Mouse (Mus musculus): ENCODE data around the gene Duoxa2. TPM values are rescaled to one million over a fixed set of nuclear protein-coding genes. Genes with fewer than 3 reads are reported as not detected.
"Not testable (repeated sequence)": the region's sequence is repeated elsewhere in the genome, so short reads cannot be mapped to it uniquely, and the experiment has no call there.

The Duoxa2 gene
- polyA plus RNA-seq, 1 experiment: 324 TPM

- H3K27ac ChIP-seq (ENCODE audit: insufficient read depth, low read depth, low read length): no peak overlapping the region
- no peak overlapping the region for H3K4me3 ChIP-seq (ENCODE audit: low read depth, low read length)
- H3K27me3 ChIP-seq (ENCODE audit: control insufficient read depth, insufficient read depth, low read length): no peaks in the 10 kb centered on the region
- no peaks in the 10 kb centered on the region for H3K36me3 ChIP-seq (ENCODE audit: control insufficient read depth, insufficient read depth, low read length)
- no peaks in the 10 kb centered on the region; the same call in 1 of the 2 replicates for H3K4me1 ChIP-seq (ENCODE audit: control insufficient read depth, insufficient read depth, insufficient read length, low read length)
- 73% methylated on average over 3 of the region's 3 CpGs for WGBS
- TF ChIP-seq CTCF (IDR thresholded peaks at IDR 0.05; ENCODE audit: extremely low read depth, insufficient read length, insufficient replicate concordance, low read depth, low read length) (no peak), POLR2A (IDR thresholded peaks at IDR 0.05; ENCODE audit: low read depth, low read length) (no peak)
Measured at GRCm38 (mm10) chr2:122324586-122324985, 25.9 kb downstream of the Duoxa2 start.

GRCm38 (mm10) chr2:122325361-122325760, 26.7 kb downstream of the Duoxa2 start:
- no peaks in the 10 kb centered on the region for H3K27me3 ChIP-seq (ENCODE audit: control insufficient read depth, insufficient read depth, low read length)
- 78% methylated on average over 2 of the region's 2 CpGs for WGBS
- TF ChIP-seq POLR2A (IDR thresholded peaks at IDR 0.05; ENCODE audit: low read depth, low read length) (no peak), CTCF (IDR thresholded peaks at IDR 0.05; ENCODE audit: extremely low read depth, insufficient read length, insufficient replicate concordance, low read depth, low read length) (no peak)
- no peaks in the 10 kb centered on the region for H3K36me3 ChIP-seq (ENCODE audit: control insufficient read depth, insufficient read depth, low read length)
- H3K4me1 ChIP-seq (ENCODE audit: control insufficient read depth, insufficient read depth, insufficient read length, low read length): no peaks in the 10 kb centered on the region; the same call in 1 of the 2 replicates
- no peak overlapping the region for H3K27ac ChIP-seq (ENCODE audit: insufficient read depth, low read depth, low read length)
- H3K4me3 ChIP-seq (ENCODE audit: low read depth, low read length): no peak overlapping the region

GRCm38 (mm10) chr2:122327986-122328385, 29.3 kb downstream of the Duoxa2 start:
- no peak overlapping the region for H3K27ac ChIP-seq (ENCODE audit: insufficient read depth, low read depth, low read length)
- 61% methylated on average over 3 of the region's 3 CpGs for WGBS
- H3K36me3 ChIP-seq (ENCODE audit: control insufficient read depth, insufficient read depth, low read length): no peaks in the 10 kb centered on the region
- H3K27me3 ChIP-seq (ENCODE audit: control insufficient read depth, insufficient read depth, low read length): no peaks in the 10 kb centered on the region
- no peak overlapping the region for H3K4me3 ChIP-seq (ENCODE audit: low read depth, low read length)
- no peak for TF ChIP-seq CTCF (IDR thresholded peaks at IDR 0.05; ENCODE audit: extremely low read depth, insufficient read length, insufficient replicate concordance, low read depth, low read length)
- TF ChIP-seq POLR2A (IDR thresholded peaks at IDR 0.05; ENCODE audit: low read depth, low read length): no peak
- no peaks in the 10 kb centered on the region; the same call in 1 of the 2 replicates for H3K4me1 ChIP-seq (ENCODE audit: control insufficient read depth, insufficient read depth, insufficient read length, low read length)

GRCm38 (mm10) chr2:122330317-122330716, 31.6 kb downstream of the Duoxa2 start:
- H3K4me3 ChIP-seq (ENCODE audit: low read depth, low read length); H3K27ac ChIP-seq (ENCODE audit: insufficient read depth, low read depth, low read length); H3K27me3 ChIP-seq (ENCODE audit: control insufficient read depth, insufficient read depth, low read length); H3K36me3 ChIP-seq (ENCODE audit: control insufficient read depth, insufficient read depth, low read length); H3K4me1 ChIP-seq (ENCODE audit: control insufficient read depth, insufficient read depth, insufficient read length, low read length): not testable (repeated sequence)
- WGBS: 82% methylated on average over 6 of the region's 6 CpGs

- Histone ChIP-seq H3K36me3 (ENCODE audit: control insufficient read depth, insufficient read depth, low read length) (no peaks in the 10 kb centered on the region), H3K4me3 (ENCODE audit: low read depth, low read length) (no peak overlapping the region), H3K27ac (ENCODE audit: insufficient read depth, low read depth, low read length) (no peak overlapping the region), H3K4me1 (ENCODE audit: control insufficient read depth, insufficient read depth, insufficient read length, low read length) (no peaks in the 10 kb centered on the region), H3K27me3 (ENCODE audit: control insufficient read depth, insufficient read depth, low read length) (no peaks in the 10 kb centered on the region)
- 45% methylated on average over 3 of the region's 3 CpGs for WGBS
- TF ChIP-seq POLR2A (IDR thresholded peaks at IDR 0.05; ENCODE audit: low read depth, low read length) (no peak), CTCF (IDR thresholded peaks at IDR 0.05; ENCODE audit: extremely low read depth, insufficient read length, insufficient replicate concordance, low read depth, low read length) (no peak)
Measured at GRCm38 (mm10) chr2:122332222-122332621, 33.5 kb downstream of the Duoxa2 start.

- Histone ChIP-seq H3K36me3 (ENCODE audit: control insufficient read depth, insufficient read depth, low read length) (no peaks in the 10 kb centered on the region), H3K4me3 (ENCODE audit: low read depth, low read length) (no peak overlapping the region), H3K4me1 (ENCODE audit: control insufficient read depth, insufficient read depth, insufficient read length, low read length) (no peaks in the 10 kb centered on the region), H3K27me3 (ENCODE audit: control insufficient read depth, insufficient read depth, low read length) (no peaks in the 10 kb centered on the region), H3K27ac (ENCODE audit: insufficient read depth, low read depth, low read length) (no peak overlapping the region)
- TF ChIP-seq POLR2A (IDR thresholded peaks at IDR 0.05; ENCODE audit: low read depth, low read length) (no peak), CTCF (IDR thresholded peaks at IDR 0.05; ENCODE audit: extremely low read depth, insufficient read length, insufficient replicate concordance, low read depth, low read length) (no peak)
- WGBS: 15% methylated on average over 3 of the region's 3 CpGs
Measured at GRCm38 (mm10) chr2:122334170-122334569, 35.5 kb downstream of the Duoxa2 start.

GRCm38 (mm10) chr2:122337291-122337690, 38.6 kb downstream of the Duoxa2 start:
- TF ChIP-seq POLR2A (IDR thresholded peaks at IDR 0.05; ENCODE audit: low read depth, low read length) (no peak), CTCF (IDR thresholded peaks at IDR 0.05; ENCODE audit: extremely low read depth, insufficient read length, insufficient replicate concordance, low read depth, low read length) (no peak)
- Histone ChIP-seq H3K27me3 (ENCODE audit: control insufficient read depth, insufficient read depth, low read length) (no peaks in the 10 kb centered on the region), H3K4me1 (ENCODE audit: control insufficient read depth, insufficient read depth, insufficient read length, low read length) (no peaks in the 10 kb centered on the region), H3K27ac (ENCODE audit: insufficient read depth, low read depth, low read length) (no peak overlapping the region), H3K4me3 (ENCODE audit: low read depth, low read length) (no peak overlapping the region), H3K36me3 (ENCODE audit: control insufficient read depth, insufficient read depth, low read length) (no peaks in the 10 kb centered on the region)
- 71% methylated on average over 21 of the region's 21 CpGs for WGBS
